Mouse (Mus musculus) subcutaneous adipose tissue, adult 2 months (tissue): ENCODE results near the gene Zfp322a. TPM values are rescaled to one million over a fixed set of nuclear protein-coding genes. Genes with fewer than 3 reads are reported as not detected.

Experiments used
- polyA plus RNA-seq: library from polyadenylated mRNA; depleted of rRNA; stranded (reverse); fragments of >200 nt; gene quantifications from 2 replicates; pipeline ENCODE4 v1.2.3, GENCODE M21; 2012; ENCODE audit warnings: low replicate concordance; rRNA removed

Gene Zfp322a
- polyA plus RNA-seq, result 1.7 and 3.0 TPM in 2 replicates

GRCm38 (mm10) chr13:23368583-23369420 lies at the start of gene Zfp322a:
TSS of gene Zfp322a (minus strand) at chr13:23369208.

Other genes with a start within 250 kb of the Zfp322a start
- gene Vmn1r218, start 236.1 kb downstream of the Zfp322a start, polyA plus RNA-seq, result not detected in 2 replicates
- gene Vmn1r219, start 209.9 kb downstream of the Zfp322a start, polyA plus RNA-seq, result not detected in 2 replicates
- gene Vmn1r220, start 181.2 kb downstream of the Zfp322a start, polyA plus RNA-seq, result not detected in 2 replicates
- gene Vmn1r221, start 155.1 kb downstream of the Zfp322a start, polyA plus RNA-seq, result not detected in 2 replicates
- not detected in 2 replicates for gene Vmn1r222, start 133.3 kb downstream of the Zfp322a start, polyA plus RNA-seq
- not detected in 2 replicates for gene Vmn1r223, start 122.1 kb downstream of the Zfp322a start, polyA plus RNA-seq
- gene Abt1, start 54.7 kb upstream of the Zfp322a start, polyA plus RNA-seq, result 3.0 and 4.4 TPM in 2 replicates
- not detected in 2 replicates for gene Btn1a1, start 96.7 kb upstream of the Zfp322a start, polyA plus RNA-seq
- not detected in 2 replicates for gene Btn2a2, start 119.6 kb upstream of the Zfp322a start, polyA plus RNA-seq
- gene Hist1h4h, start 161.8 kb upstream of the Zfp322a start, polyA plus RNA-seq, result 57.5 and 141 TPM in 2 replicates
- gene Hist1h2af, start 164.7 kb upstream of the Zfp322a start, polyA plus RNA-seq, result 3.5 and 114 TPM in 2 replicates
- 1.4 and 14.2 TPM in 2 replicates for gene Hist1h3g, start 166.2 kb upstream of the Zfp322a start, polyA plus RNA-seq
- gene Hist1h2bh, start 174.2 kb upstream of the Zfp322a start, polyA plus RNA-seq, result 0.62 and 1.6 TPM in 2 replicates
- gene Hist1h3f, start 174.8 kb upstream of the Zfp322a start, polyA plus RNA-seq, result 2.2 and 3.5 TPM in 2 replicates
- 1.6 and 10.0 TPM in 2 replicates for gene Hist1h4f, start 182.4 kb upstream of the Zfp322a start, polyA plus RNA-seq
- 0.19 and 0.29 TPM in 2 replicates for gene Hist1h1d, start 184.1 kb upstream of the Zfp322a start, polyA plus RNA-seq
- gene Hist1h3e, start 193.2 kb upstream of the Zfp322a start, polyA plus RNA-seq, result 4.3 and 14.6 TPM in 2 replicates
- 0.97 and 6.5 TPM in 2 replicates for gene Hist1h2ae, start 202.0 kb upstream of the Zfp322a start, polyA plus RNA-seq
- 13.0 and 39.0 TPM in 2 replicates for gene Hist1h2bg, start 202.2 kb upstream of the Zfp322a start, polyA plus RNA-seq
- 7.1 TPM in 1 of 2 replicates, not detected in the other for gene Hist1h2bf, start 205.0 kb upstream of the Zfp322a start, polyA plus RNA-seq
- gene Hist1h2ad, start 205.2 kb upstream of the Zfp322a start, polyA plus RNA-seq, result 1.2 and 2.4 TPM in 2 replicates
- gene Hist1h3d, start 206.6 kb upstream of the Zfp322a start, polyA plus RNA-seq, result 3.8 and 10.6 TPM in 2 replicates
- gene Hist1h4d, start 212.4 kb upstream of the Zfp322a start, polyA plus RNA-seq, result 3.8 and 10.8 TPM in 2 replicates